Mouse (Mus musculus) left cerebral cortex, adult 18-20 months (tissue): ENCODE data around the gene Ank3. TPM values are rescaled to one million over a fixed set of nuclear protein-coding genes. Genes with fewer than 3 reads are reported as not detected.

Experiments used
- DNase-seq, 2 experiments: peaks; one replicate each; pipeline ENCODE4 v3.0.0; 2021 to 2022; ENCODE audit warnings: low spot score in 2 of 2, mixed read lengths in 1 of 2
- total RNA-seq, 2 experiments: library from RNA; stranded (reverse); gene quantifications; 2 replicates each; pipeline ENCODE4 v1.2.3; 2021

Ank3 gene
- total RNA-seq, 2 experiments from 2014 or later, result 407 to 424 TPM

DNA sequence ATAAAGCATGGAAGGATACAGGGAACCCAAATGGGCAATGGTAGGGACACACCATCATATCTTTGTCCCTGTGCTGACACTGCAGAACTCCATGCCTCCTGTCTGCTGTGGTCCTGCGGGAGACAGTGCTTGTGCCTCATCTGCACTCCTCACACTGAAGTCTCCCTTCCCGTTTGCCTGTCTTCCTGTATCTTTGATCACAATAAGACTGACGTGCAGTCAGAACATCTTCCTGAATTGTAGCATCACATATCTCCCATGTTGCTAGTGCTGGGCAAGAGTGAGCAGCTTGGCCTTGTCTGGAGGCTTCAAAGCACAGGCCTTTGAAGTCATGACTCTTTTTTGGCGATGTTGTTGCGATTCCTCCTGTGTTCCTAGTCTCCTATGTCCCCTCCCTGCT lies 346.3 kb downstream of the Ank3 start:
- no peak for DNase-seq

DNA sequence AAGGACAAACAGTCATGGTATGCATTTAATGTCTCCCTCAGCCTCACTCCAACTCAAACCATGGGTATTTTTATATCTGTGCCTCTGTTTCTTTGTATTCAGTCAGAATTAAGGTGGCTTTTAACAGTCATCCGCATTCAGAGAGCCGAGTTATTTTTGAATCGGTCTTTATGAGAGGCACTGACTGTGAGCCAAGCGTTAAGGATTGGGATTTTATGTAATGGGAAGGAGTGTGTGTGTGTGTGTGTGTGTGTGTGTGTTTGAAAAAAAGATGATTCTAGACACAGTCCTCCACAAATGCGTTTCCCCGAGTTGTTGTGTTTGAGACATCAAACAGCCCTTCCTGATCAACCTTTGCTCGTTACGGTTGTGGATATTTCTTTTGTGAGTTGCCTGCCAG lies 347.7 kb downstream of the Ank3 start:
- no peak for DNase-seq

DNA sequence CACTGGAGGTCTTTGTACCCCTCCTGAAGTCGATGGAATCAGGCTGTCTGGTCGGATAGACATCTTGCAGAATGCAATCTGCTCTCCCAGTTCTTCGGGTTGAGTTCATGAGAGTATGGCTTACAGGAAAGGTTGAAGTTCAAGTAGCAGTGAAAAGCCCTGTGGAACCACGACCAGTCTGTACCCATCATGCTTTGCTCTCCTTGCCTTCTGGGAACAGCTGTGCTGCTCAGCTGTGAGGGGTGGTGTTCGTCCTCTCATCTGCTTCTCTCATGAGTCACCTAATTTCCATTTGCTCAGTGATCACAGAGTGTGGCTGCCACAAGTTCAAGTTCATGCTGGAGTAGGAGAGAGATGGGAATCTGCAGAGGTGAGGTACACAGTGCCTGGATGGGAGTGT lies 348.2 kb downstream of the Ank3 start:
- no peak for DNase-seq

DNA sequence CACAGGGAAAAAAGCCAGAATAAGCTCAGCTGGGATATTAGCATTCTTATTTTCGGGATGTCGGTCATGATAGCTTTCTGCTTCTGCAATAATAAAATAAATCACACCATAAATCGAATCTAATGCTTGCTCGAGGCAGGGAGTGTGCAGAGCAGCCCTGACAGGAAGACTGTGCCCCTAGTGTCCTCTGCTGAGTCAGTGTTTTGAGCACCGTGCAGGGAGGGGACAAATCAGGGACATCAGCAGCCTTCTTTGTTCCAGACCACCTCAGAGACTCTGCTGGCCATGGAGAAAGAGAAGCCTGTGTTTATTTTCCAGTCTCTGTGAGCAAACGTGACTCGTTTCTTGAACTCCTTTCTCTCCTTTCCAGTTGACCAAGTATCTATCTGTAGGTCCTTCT lies 352.8 kb downstream of the Ank3 start:
- DNase-seq, result no peak

DNA sequence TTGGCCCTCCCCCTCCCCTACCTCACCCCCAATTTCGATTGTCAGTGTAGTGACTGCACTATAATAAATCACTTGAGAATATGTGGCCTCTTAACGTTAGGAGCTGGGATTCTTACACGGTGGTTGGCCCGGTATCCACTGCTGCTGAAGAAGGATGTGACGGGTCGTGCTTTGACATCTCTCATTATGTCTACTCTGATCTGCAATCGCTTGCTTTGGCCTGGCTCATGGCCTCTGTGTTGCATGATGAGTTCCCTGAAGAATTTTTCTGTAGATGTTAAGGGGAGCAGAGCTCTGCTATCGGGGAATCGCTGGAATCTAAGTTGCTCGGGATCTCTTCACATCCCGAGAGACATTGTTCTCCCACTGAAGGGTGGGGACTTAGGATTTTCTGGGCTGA lies 354.9 kb downstream of the Ank3 start:
- no peak for DNase-seq

DNA sequence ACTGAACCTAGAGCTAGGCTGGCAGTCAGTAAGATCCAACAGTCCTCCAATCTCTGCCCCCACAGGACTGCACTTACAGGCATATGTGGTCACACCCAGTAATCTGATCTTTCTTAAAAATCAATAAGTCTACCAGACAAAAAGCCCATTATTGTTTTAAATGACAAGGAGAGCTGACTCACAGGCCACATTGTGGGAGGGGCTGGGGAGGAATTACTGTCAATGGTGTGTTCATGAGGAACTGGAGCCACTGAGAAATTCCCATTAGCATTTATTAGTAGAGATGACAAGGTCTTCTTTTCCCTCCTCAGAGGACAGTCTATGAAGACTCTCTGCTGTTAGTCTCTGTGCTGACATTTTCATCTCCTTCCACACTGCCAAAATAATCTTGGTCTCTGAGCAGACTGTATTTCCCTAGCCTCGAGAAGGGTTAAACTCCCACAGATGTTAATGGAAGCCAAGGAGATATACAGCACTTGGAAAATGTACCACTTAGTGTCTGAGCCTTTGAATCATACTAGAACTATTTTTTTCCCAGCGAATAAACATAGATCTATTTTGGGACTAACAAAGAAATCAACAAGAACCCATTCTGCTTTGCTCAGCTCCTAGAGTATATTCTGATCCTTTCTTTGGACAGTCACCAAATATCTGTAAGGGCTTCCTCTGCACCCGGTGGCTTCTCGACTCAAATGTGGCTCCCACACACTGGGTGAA lies 358.5 kb downstream of the Ank3 start:
- DNase-seq, result no peak

DNA sequence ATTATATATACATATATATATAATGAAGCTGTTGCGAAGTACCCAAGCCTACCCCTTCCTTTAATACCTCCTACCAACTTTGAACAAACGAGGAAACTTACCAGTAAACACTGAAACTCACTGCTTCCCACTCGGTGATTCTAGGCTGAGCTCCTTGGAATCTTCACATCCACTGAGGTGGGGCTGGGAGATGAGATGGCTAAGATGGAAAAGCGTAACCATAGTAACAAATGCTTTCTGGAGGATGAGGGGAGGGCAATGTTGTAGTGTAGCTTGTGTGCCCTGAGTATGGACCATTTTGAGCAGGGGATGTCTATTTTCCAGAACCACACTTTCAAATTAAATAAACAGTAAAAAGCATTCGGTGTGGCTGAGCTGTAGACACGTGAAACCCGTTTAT lies 364.4 kb downstream of the Ank3 start:
- no peak for DNase-seq

DNA sequence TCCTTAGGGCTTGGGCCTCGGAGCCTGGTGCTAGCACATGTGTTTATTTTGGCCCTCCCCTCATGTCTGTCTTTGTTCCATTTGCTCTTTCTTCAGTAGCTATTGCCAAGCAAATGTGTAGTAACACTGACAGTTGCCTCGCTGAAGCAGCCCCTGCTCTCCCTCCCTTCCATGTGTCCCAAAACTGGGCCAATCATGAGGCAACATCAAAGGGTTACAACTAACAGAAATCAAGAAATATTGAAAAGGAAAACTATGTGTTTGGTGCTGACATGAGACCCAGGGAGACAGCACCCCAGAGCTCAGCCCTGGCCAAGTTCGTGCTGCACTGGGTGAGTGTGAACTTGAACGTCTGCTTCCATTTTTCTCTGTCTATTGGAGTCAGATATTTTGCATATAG lies 365.8 kb downstream of the Ank3 start:
- DNase-seq, result no peak

DNA sequence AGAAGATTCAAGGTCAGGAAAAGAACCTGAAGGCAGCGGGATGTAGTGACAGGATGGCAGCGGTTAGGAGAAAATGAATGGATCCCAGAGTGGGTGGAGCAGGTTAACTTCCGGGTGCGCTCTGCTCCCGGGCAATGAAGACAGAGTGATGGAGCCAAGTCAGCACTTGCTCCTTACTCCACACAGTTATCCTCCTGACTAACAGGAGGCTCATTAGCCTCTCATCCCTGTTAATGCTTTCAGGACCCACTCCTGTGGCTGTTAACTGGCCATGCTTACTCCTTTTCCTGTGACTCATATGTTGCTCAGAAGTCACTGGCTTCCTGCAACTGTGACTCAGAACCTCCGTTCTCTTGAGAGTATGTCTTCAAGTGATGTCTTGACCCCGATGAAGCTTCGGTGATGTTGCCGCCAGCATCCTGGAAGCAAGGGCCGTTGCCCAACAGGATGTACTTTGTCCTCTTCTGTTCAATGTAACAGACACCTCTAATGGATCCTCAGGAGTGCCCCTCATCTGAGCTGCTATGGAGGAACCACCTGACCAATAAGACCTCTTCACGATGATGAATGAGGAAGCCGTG lies 378.6 kb downstream of the Ank3 start:
- no peak for DNase-seq

GRCm38 (mm10) chr10:69777736-69778135 lies 379.2 kb downstream of the Ank3 start:
- peak in 1 of 2 experiments; percentile 50 for DNase-seq

GRCm38 (mm10) chr10:69779246-69779645 lies 380.7 kb downstream of the Ank3 start:
- DNase-seq, result no peak

DNA sequence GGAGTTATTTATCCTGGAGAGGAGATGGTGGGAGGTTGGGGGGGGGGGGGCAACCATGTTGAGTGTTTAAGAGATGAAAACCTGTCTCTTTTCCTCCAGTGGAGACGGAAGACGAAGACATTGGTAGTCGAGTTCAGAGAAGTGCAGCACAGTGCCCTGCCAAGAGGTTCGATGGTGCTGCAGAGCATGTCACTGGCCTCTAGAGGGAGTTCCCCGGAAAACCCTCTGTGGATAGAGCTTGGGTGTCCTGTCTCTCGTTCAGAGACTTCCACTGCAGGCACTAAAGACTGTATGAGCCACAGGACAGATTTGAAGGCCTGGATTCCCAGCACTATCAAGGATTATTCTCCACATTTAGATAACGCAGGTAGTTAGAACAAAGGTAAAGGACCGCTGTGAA lies 382.9 kb downstream of the Ank3 start:
- DNase-seq, result peak; percentile 60 to 70

DNA sequence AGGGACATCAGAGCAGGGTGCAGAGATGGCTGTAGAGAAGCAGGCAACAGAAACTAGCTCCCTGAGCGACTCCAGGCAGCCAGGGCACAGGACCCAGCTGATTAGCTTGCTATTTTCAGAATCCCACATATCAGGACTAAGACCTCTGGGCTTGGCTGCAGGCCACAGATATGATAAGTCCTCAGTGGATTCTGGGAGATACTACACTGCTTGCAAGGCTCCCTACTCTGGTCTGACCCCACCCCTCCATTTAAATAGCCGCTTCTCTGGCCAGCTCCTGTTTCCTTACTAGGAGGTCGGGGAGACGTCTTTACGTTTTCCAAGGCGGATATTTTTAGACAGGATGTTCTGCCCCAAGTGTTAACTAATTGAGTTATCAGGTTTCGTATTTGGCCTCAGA lies 386.7 kb downstream of the Ank3 start:
- DNase-seq, result no peak

GRCm38 (mm10) chr10:69785692-69786091 lies 387.1 kb downstream of the Ank3 start:
- DNase-seq, result no peak

- no peak for DNase-seq
Observed at GRCm38 (mm10) chr10:69786220-69786993, 387.8 kb downstream of the Ank3 start.

DNA sequence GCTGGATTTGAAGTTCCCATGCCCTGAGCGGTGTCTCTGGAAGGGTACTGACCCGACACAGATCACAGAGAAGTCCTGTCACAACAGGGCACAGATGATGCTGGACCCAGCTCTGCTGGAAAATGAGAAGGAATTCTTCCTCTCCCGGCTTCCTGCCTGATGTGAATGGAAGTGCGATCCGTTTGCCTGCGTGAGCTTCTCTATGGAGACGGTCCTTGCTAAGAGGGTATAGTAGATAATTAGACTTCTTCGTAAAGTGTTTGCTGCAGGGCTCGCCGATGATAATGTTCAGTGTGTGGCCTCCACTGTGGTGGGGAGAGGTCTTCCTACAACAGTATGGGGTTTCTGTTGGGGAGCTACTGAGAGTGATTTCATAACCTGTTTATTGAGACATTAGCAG lies 388.8 kb downstream of the Ank3 start:
- no peak for DNase-seq

- DNase-seq, result no peak
Observed at GRCm38 (mm10) chr10:69790606-69791005, 392.0 kb downstream of the Ank3 start.

- no peak for DNase-seq
Observed at GRCm38 (mm10) chr10:69791951-69792350, 393.4 kb downstream of the Ank3 start.

DNA sequence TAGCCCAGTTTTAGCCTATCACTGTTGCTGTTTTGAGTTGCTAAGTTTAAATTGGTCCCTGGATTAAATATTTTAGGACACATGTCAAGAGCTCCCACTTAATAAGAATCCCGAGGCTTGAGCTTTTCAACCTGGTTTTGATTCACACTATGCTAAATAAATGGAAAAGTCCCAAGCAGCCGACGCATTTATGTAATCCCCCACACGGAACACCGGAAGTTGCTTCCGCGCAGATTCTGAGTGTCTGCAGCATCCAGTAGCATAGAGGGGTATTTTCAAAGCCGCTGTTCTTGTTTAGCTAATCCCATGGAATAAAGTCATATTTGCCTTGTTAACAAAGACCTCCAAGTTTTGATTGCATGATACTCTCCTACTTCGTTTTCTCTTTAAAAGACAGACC lies 393.8 kb downstream of the Ank3 start:
- peak; percentile 63 to 80 for DNase-seq

GRCm38 (mm10) chr10:69793079-69793478 lies 394.5 kb downstream of the Ank3 start:
- DNase-seq, result peak; percentile 59 to 60

DNA sequence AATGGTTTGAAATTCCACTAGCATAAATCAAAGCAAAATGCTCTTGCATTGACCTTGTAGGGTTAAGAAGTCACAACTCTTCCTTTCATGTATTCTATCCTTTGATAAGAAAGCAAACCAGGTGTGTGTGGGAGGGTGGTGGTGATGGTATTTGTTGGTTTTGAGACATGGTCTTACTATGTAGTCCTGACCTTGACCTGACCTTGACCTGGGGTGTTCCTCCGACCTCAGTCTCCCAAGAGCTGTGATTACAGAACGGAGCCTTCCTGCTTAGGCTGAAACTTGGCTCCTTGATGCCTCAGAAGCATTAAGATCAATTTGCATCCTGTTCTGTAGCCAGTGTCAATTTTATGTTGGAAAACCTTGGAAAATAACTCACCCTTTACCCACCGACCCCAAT lies 397.1 kb downstream of the Ank3 start:
- DNase-seq, result no peak

GRCm38 (mm10) chr10:69796421-69796886 lies 397.9 kb downstream of the Ank3 start:
- DNase-seq, result no peak
